Mouse (Mus musculus): Measurements from ENCODE around the gene Bcl2l14.
A peak's percentile ranks its signal among the peaks of the same experiment; 100 is the strongest.

Gene Bcl2l14

GRCm38 (mm10) chr6:134443925-134444324 is 47.8 kb downstream of the Bcl2l14 start:
- no peak for DNase-seq (ENCODE audit: low spot score)

- DNase-seq (ENCODE audit: low spot score) = no peak
These were observed 52.3 kb downstream of the Bcl2l14 start for GRCm38 (mm10) chr6:134448451-134448850.

- DNase-seq (ENCODE audit: low spot score) = no peak
These were observed 53.8 kb downstream of the Bcl2l14 start for GRCm38 (mm10) chr6:134449958-134450357.

- no peak for DNase-seq (ENCODE audit: low spot score)
These were observed 54.6 kb downstream of the Bcl2l14 start for GRCm38 (mm10) chr6:134450661-134451119.

- DNase-seq (ENCODE audit: low spot score) = no peak
These were observed 58.0 kb downstream of the Bcl2l14 start for GRCm38 (mm10) chr6:134454093-134454492.

- DNase-seq (ENCODE audit: low spot score) = no peak
These were observed 62.3 kb downstream of the Bcl2l14 start for GRCm38 (mm10) chr6:134458376-134458775.

GRCm38 (mm10) chr6:134461175-134461574 is 65.1 kb downstream of the Bcl2l14 start:
- no peak for DNase-seq (ENCODE audit: low spot score)

- DNase-seq (ENCODE audit: low spot score) = no peak
These were observed 70.6 kb downstream of the Bcl2l14 start for GRCm38 (mm10) chr6:134466671-134467229.

- DNase-seq (ENCODE audit: low spot score) = no peak
These were observed 73.2 kb downstream of the Bcl2l14 start for GRCm38 (mm10) chr6:134469297-134469696.

- peak; percentile 26 for DNase-seq (ENCODE audit: low spot score)
These were observed 74.7 kb downstream of the Bcl2l14 start for GRCm38 (mm10) chr6:134470857-134471256.

- DNase-seq (ENCODE audit: low spot score) = no peak
These were observed 77.0 kb downstream of the Bcl2l14 start for GRCm38 (mm10) chr6:134473143-134473561.

GRCm38 (mm10) chr6:134479481-134479880 is 83.4 kb downstream of the Bcl2l14 start:
- DNase-seq (ENCODE audit: low spot score) = no peak

GRCm38 (mm10) chr6:134486318-134486717 is 90.2 kb downstream of the Bcl2l14 start:
- DNase-seq (ENCODE audit: low spot score) = no peak

Measured in spleen, adult 12 weeks (tissue).